Mouse (Mus musculus): ENCODE measurements at regions not wholly inside any gene's neighbourhood (a gene's known extent, or its start where the extent isn't known, plus 50 kb on each side); places are given as distances from the start of the nearest gene placed in this dataset.

- no peak for TF ChIP-seq CTCF (IDR thresholded peaks at IDR 0.05; ENCODE audit: borderline replicate concordance, extremely low read depth, insufficient read depth, insufficient read length)
- no peak for TF ChIP-seq POLR2A (IDR thresholded peaks at IDR 0.05; ENCODE audit: borderline replicate concordance, extremely low read depth, insufficient read depth, insufficient read length, poor library complexity, severe bottlenecking)
These were observed 449.1 kb downstream of the Nyap2 start for GRCm38 (mm10) chr1:81525821-81526220.
